Mouse (Mus musculus): Measurements from ENCODE around the gene Slc25a25. TPM values are rescaled to one million over a fixed set of nuclear protein-coding genes. Genes with fewer than 3 reads are reported as not detected.

Slc25a25 gene
- polyA plus RNA-seq, 1 experiment from 2014 or later = 39.8 TPM

- no peaks in the 10 kb centered on the region for H3K9me3 ChIP-seq (ENCODE audit: control insufficient read depth, low read length)
- H3K36me3 ChIP-seq (ENCODE audit: control insufficient read depth, insufficient read depth, low read length) = no peaks in the 10 kb centered on the region
- ATAC-seq (ENCODE audit: low read depth) = no peak
- H3K4me1 ChIP-seq (ENCODE audit: control insufficient read depth, insufficient read depth, low read length) = no peaks in the 10 kb centered on the region
- H3K27me3 ChIP-seq (ENCODE audit: control insufficient read depth, insufficient read depth, low read length) = no peaks in the 10 kb centered on the region
- no peak within 1 kb of the TSS for H3K4me2 ChIP-seq (ENCODE audit: low read depth, low read length)
- H3K27ac ChIP-seq (ENCODE audit: low read depth, low read length) = no peak within 1 kb of the TSS
- no peak within 1 kb of the TSS for H3K4me3 ChIP-seq (ENCODE audit: low read depth, low read length)
- 63% methylated on average over 5 of the region's 5 CpGs for WGBS
- no peak within 1 kb of the TSS for H3K9ac ChIP-seq (replicated peaks; ENCODE audit: low read depth, low read length)
Observed at GRCm38 (mm10) chr2:32387706-32388490, 63.3 kb downstream of the Slc25a25 start, which contains the start of gene Lcn2. TSS of gene Lcn2 (minus strand) at chr2:32388252.

GRCm38 (mm10) chr2:32382689-32383088 is 68.6 kb downstream of the Slc25a25 start:
- H3K27ac ChIP-seq (ENCODE audit: low read depth, low read length) = no peak overlapping the region
- no peak overlapping the region for H3K4me2 ChIP-seq (ENCODE audit: low read depth, low read length)
- no peak overlapping the region for H3K4me3 ChIP-seq (ENCODE audit: low read depth, low read length)
- H3K9ac ChIP-seq (replicated peaks; ENCODE audit: low read depth, low read length) = no peak overlapping the region
- H3K36me3 ChIP-seq (ENCODE audit: control insufficient read depth, insufficient read depth, low read length) = peaks cover 20% of the 10 kb centered on the region
- no peaks in the 10 kb centered on the region for H3K9me3 ChIP-seq (ENCODE audit: control insufficient read depth, low read length)
- no peak for ATAC-seq (ENCODE audit: low read depth)
- no peaks in the 10 kb centered on the region; the same call in 1 of the 2 replicates for H3K27me3 ChIP-seq (ENCODE audit: control insufficient read depth, insufficient read depth, low read length)
- peaks cover 11% of the 10 kb centered on the region for H3K4me1 ChIP-seq (ENCODE audit: control insufficient read depth, insufficient read depth, low read length)
- 78% methylated on average over 2 of the region's 2 CpGs for WGBS

- Histone ChIP-seq H3K36me3 (ENCODE audit: control insufficient read depth, insufficient read depth, low read length) (peaks cover 29% of the 10 kb centered on the region), H3K27me3 (ENCODE audit: control insufficient read depth, insufficient read depth, low read length) (no peaks in the 10 kb centered on the region; the same call in 1 of the 2 replicates), H3K9ac (replicated peaks; ENCODE audit: low read depth, low read length) (peak within 1 kb of the TSS; percentile 65), H3K27ac (ENCODE audit: low read depth, low read length) (peak within 1 kb of the TSS; percentile 46), H3K4me3 (ENCODE audit: low read depth, low read length) (peak within 1 kb of the TSS; percentile 60), H3K4me1 (ENCODE audit: control insufficient read depth, insufficient read depth, low read length) (peaks cover 11% of the 10 kb centered on the region), H3K4me2 (ENCODE audit: low read depth, low read length) (peak within 1 kb of the TSS; percentile 89), H3K9me3 (ENCODE audit: control insufficient read depth, low read length) (no peaks in the 10 kb centered on the region)
- WGBS = 0% methylated on average over 30 of the region's 47 CpGs
- ATAC-seq (ENCODE audit: low read depth) = peak; percentile 87
Observed at GRCm38 (mm10) chr2:32381775-32382223, 69.4 kb downstream of the Slc25a25 start, which contains the start of gene 1110008P14Rik. TSS of gene 1110008P14Rik (minus strand) at chr2:32381938.

GRCm38 (mm10) chr2:32381141-32381774 is 70.0 kb downstream of the Slc25a25 start:
- Histone ChIP-seq H3K27me3 (ENCODE audit: control insufficient read depth, insufficient read depth, low read length) (no peaks in the 10 kb centered on the region; the same call in 1 of the 2 replicates), H3K4me2 (ENCODE audit: low read depth, low read length) (peak overlapping the region; percentile 89), H3K9ac (replicated peaks; ENCODE audit: low read depth, low read length) (peak overlapping the region; percentile 65), H3K9me3 (ENCODE audit: control insufficient read depth, low read length) (no peaks in the 10 kb centered on the region), H3K4me3 (ENCODE audit: low read depth, low read length) (peak overlapping the region; percentile 60), H3K27ac (ENCODE audit: low read depth, low read length) (no peak overlapping the region), H3K36me3 (ENCODE audit: control insufficient read depth, insufficient read depth, low read length) (peaks cover 34% of the 10 kb centered on the region), H3K4me1 (ENCODE audit: control insufficient read depth, insufficient read depth, low read length) (peaks cover 11% of the 10 kb centered on the region)
- under 1% methylated on average over 27 of the region's 27 CpGs for WGBS
- ATAC-seq (ENCODE audit: low read depth) = peak; percentile 66

GRCm38 (mm10) chr2:32380001-32380500 is 71.2 kb downstream of the Slc25a25 start:
- H3K9ac ChIP-seq (replicated peaks; ENCODE audit: low read depth, low read length) = no peak overlapping the region
- H3K27ac ChIP-seq (ENCODE audit: low read depth, low read length) = no peak overlapping the region
- no peak for ATAC-seq (ENCODE audit: low read depth)
- 89% methylated on average over 7 of the region's 7 CpGs for WGBS
- H3K4me3 ChIP-seq (ENCODE audit: low read depth, low read length) = no peak overlapping the region
- H3K4me2 ChIP-seq (ENCODE audit: low read depth, low read length) = no peak overlapping the region
- H3K36me3 ChIP-seq (ENCODE audit: control insufficient read depth, insufficient read depth, low read length) = peaks cover 45% of the 10 kb centered on the region
- H3K9me3 ChIP-seq (ENCODE audit: control insufficient read depth, low read length) = no peaks in the 10 kb centered on the region
- no peaks in the 10 kb centered on the region; the same call in 1 of the 2 replicates for H3K27me3 ChIP-seq (ENCODE audit: control insufficient read depth, insufficient read depth, low read length)
- peaks cover 11% of the 10 kb centered on the region for H3K4me1 ChIP-seq (ENCODE audit: control insufficient read depth, insufficient read depth, low read length)

- no peak overlapping the region for H3K4me3 ChIP-seq (ENCODE audit: low read depth, low read length)
- 92% methylated on average over 10 of the region's 10 CpGs for WGBS
- peaks cover 57% of the 10 kb centered on the region for H3K36me3 ChIP-seq (ENCODE audit: control insufficient read depth, insufficient read depth, low read length)
- no peak for ATAC-seq (ENCODE audit: low read depth)
- H3K4me2 ChIP-seq (ENCODE audit: low read depth, low read length) = no peak overlapping the region
- no peaks in the 10 kb centered on the region; the same call in 1 of the 2 replicates for H3K27me3 ChIP-seq (ENCODE audit: control insufficient read depth, insufficient read depth, low read length)
- H3K4me1 ChIP-seq (ENCODE audit: control insufficient read depth, insufficient read depth, low read length) = peaks cover 8% of the 10 kb centered on the region
- H3K9me3 ChIP-seq (ENCODE audit: control insufficient read depth, low read length) = no peaks in the 10 kb centered on the region
- H3K27ac ChIP-seq (ENCODE audit: low read depth, low read length) = no peak overlapping the region
- no peak overlapping the region for H3K9ac ChIP-seq (replicated peaks; ENCODE audit: low read depth, low read length)
Observed at GRCm38 (mm10) chr2:32376963-32377362, 74.3 kb downstream of the Slc25a25 start.

- 92% methylated on average over 13 of the region's 13 CpGs for WGBS
- no peak for ATAC-seq (ENCODE audit: low read depth)
- peaks cover 70% of the 10 kb centered on the region for H3K36me3 ChIP-seq (ENCODE audit: control insufficient read depth, insufficient read depth, low read length)
- H3K4me2 ChIP-seq (ENCODE audit: low read depth, low read length) = no peak overlapping the region
- no peak overlapping the region for H3K4me3 ChIP-seq (ENCODE audit: low read depth, low read length)
- no peaks in the 10 kb centered on the region for H3K4me1 ChIP-seq (ENCODE audit: control insufficient read depth, insufficient read depth, low read length)
- H3K27me3 ChIP-seq (ENCODE audit: control insufficient read depth, insufficient read depth, low read length) = no peaks in the 10 kb centered on the region
- H3K9ac ChIP-seq (replicated peaks; ENCODE audit: low read depth, low read length) = no peak overlapping the region
- H3K9me3 ChIP-seq (ENCODE audit: control insufficient read depth, low read length) = no peaks in the 10 kb centered on the region
- no peak overlapping the region for H3K27ac ChIP-seq (ENCODE audit: low read depth, low read length)
Observed at GRCm38 (mm10) chr2:32375317-32375940, 75.8 kb downstream of the Slc25a25 start.

GRCm38 (mm10) chr2:32374191-32374590 is 77.1 kb downstream of the Slc25a25 start:
- no peak overlapping the region for H3K4me2 ChIP-seq (ENCODE audit: low read depth, low read length)
- no peak overlapping the region for H3K9ac ChIP-seq (replicated peaks; ENCODE audit: low read depth, low read length)
- H3K9me3 ChIP-seq (ENCODE audit: control insufficient read depth, low read length) = no peaks in the 10 kb centered on the region
- H3K4me1 ChIP-seq (ENCODE audit: control insufficient read depth, insufficient read depth, low read length) = no peaks in the 10 kb centered on the region
- no peaks in the 10 kb centered on the region for H3K27me3 ChIP-seq (ENCODE audit: control insufficient read depth, insufficient read depth, low read length)
- no peak overlapping the region for H3K4me3 ChIP-seq (ENCODE audit: low read depth, low read length)
- ATAC-seq (ENCODE audit: low read depth) = no peak
- WGBS = 90% methylated on average over 10 of the region's 10 CpGs
- no peak overlapping the region for H3K27ac ChIP-seq (ENCODE audit: low read depth, low read length)
- H3K36me3 ChIP-seq (ENCODE audit: control insufficient read depth, insufficient read depth, low read length) = peaks cover 78% of the 10 kb centered on the region

Data from neural tube, embryonic 14.5 days (tissue).